Mouse (Mus musculus): ENCODE results near the gene Krtap1-4. TPM values are rescaled to one million over a fixed set of nuclear protein-coding genes. Genes with fewer than 3 reads are reported as not detected.
A peak's percentile ranks its signal among the peaks of the same experiment; 100 is the strongest.

Gene Krtap1-4
- polyA plus RNA-seq, 1 experiment from 2014 or later: not detected

DNA sequence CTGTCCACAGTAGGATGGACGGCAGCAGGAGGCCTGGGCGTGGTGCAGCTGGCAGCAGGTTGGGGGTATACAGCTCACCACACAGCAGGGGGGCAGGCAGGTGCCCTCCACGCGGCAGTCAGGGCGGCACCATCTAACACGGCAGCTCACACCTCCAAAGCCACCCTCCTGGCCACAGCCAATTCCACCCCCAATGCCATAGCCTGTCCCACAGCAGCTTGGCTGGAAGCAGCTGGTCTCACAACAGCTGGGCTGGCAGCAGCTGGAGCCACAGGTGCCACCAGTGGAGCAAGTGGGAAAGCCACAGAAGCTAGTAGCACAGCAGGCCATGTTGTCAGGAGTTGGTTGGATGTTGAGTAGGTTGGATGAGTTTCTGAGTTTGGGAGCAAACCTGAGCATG is 2.8 kb downstream of the Krtap1-4 start, which contains the start of gene Krtap1-5:
TSS of gene Krtap1-5 (minus strand) at position 381 of the 400 bp plus-strand sequence.
- Histone ChIP-seq H3K4me2 (replicated peaks; ENCODE audit: low read depth, low read length) (no peak within 1 kb of the TSS), H3K4me1 (ENCODE audit: insufficient read depth, low read depth, low read length) (no peaks in the 10 kb centered on the region), H3K4me3 (ENCODE audit: low read depth, low read length) (no peak within 1 kb of the TSS), H3K27ac (ENCODE audit: low read length) (no peak within 1 kb of the TSS), H3K9me3 (ENCODE audit: low read length) (no peaks in the 10 kb centered on the region), H3K36me3 (ENCODE audit: insufficient read depth, low read length) (no peaks in the 10 kb centered on the region), H3K27me3 (replicated peaks; ENCODE audit: insufficient read depth, low read length) (no peaks in the 10 kb centered on the region), H3K9ac (replicated peaks; ENCODE audit: low read depth) (no peak within 1 kb of the TSS)
- 85% methylated on average over 6 of the region's 6 CpGs for WGBS
- TF ChIP-seq CTCF (IDR thresholded peaks at IDR 0.05): no peak
- TF ChIP-seq EP300 (IDR thresholded peaks at IDR 0.05): no peak
- ATAC-seq: no peak
- no peak for DNase-seq (ENCODE audit: low spot score)

DNA sequence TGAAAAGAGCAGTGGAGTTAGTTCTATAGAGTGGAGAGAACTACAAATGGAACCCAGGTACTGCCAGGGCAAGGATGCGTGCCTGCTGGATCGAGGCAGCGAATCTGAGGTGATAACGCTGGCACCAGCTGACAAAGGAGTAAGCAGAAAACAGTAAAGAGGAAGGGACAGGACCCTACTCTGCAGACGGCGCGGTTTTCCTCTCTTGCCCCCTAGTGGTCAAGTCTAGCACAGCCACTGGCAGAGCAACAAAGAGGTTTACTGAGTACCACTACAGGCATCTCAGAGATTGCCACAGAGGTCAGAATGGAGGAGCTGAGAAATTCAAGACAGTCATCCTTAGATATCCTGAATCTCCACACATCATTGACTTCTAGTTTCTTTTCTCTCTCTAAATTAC is 9.3 kb downstream of the Krtap1-4 start:
- H3K9me3 ChIP-seq (ENCODE audit: low read length): no peaks in the 10 kb centered on the region
- 0% methylated on average over 7 of the region's 7 CpGs for WGBS
- no peak overlapping the region for H3K27ac ChIP-seq (ENCODE audit: low read length)
- ATAC-seq: peak; percentile 77
- H3K4me3 ChIP-seq (ENCODE audit: low read depth, low read length): no peak overlapping the region
- DNase-seq (ENCODE audit: low spot score): peak; percentile 83
- H3K4me2 ChIP-seq (replicated peaks; ENCODE audit: low read depth, low read length): peak overlapping the region; percentile 32; the same call in 1 of the 2 replicates
- H3K27me3 ChIP-seq (replicated peaks; ENCODE audit: insufficient read depth, low read length): no peaks in the 10 kb centered on the region
- H3K36me3 ChIP-seq (ENCODE audit: insufficient read depth, low read length): no peaks in the 10 kb centered on the region
- no peaks in the 10 kb centered on the region for H3K4me1 ChIP-seq (ENCODE audit: insufficient read depth, low read depth, low read length)
- H3K9ac ChIP-seq (replicated peaks; ENCODE audit: low read depth): no peak overlapping the region
- no peak for TF ChIP-seq EP300 (IDR thresholded peaks at IDR 0.05)
- TF ChIP-seq CTCF (IDR thresholded peaks at IDR 0.05): peak; percentile 92

DNA sequence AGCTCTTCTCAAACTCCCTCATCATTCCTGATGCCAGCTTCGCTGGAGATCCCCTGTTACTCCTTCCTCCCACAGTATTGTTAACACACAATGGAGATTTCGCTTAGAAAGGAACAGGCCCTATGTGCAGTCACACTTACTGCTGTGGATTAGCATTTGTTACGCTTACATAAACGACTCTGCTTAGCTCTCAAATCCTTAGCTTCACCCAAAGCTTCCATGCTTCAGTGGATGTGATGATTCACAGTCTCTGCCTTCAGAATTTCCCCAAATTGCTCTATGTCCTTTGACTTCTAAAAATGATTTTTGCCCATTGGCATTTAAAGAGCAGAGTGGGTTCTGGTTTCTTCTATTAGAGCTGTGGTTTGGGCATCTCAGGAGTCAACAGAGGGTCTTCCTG is 10.3 kb downstream of the Krtap1-4 start:
- ATAC-seq: no peak
- H3K27me3 ChIP-seq (replicated peaks; ENCODE audit: insufficient read depth, low read length): no peaks in the 10 kb centered on the region
- no peaks in the 10 kb centered on the region for H3K9me3 ChIP-seq (ENCODE audit: low read length)
- H3K4me2 ChIP-seq (replicated peaks; ENCODE audit: low read depth, low read length): no peak overlapping the region
- no peaks in the 10 kb centered on the region for H3K4me1 ChIP-seq (ENCODE audit: insufficient read depth, low read depth, low read length)
- no peak overlapping the region for H3K4me3 ChIP-seq (ENCODE audit: low read depth, low read length)
- no peaks in the 10 kb centered on the region for H3K36me3 ChIP-seq (ENCODE audit: insufficient read depth, low read length)
- TF ChIP-seq CTCF (IDR thresholded peaks at IDR 0.05) (no peak), EP300 (IDR thresholded peaks at IDR 0.05) (no peak)
- no peak overlapping the region for H3K9ac ChIP-seq (replicated peaks; ENCODE audit: low read depth)
- no peak for DNase-seq (ENCODE audit: low spot score)
- H3K27ac ChIP-seq (ENCODE audit: low read length): no peak overlapping the region
- WGBS: 60% methylated on average over 4 of the region's 4 CpGs

DNA sequence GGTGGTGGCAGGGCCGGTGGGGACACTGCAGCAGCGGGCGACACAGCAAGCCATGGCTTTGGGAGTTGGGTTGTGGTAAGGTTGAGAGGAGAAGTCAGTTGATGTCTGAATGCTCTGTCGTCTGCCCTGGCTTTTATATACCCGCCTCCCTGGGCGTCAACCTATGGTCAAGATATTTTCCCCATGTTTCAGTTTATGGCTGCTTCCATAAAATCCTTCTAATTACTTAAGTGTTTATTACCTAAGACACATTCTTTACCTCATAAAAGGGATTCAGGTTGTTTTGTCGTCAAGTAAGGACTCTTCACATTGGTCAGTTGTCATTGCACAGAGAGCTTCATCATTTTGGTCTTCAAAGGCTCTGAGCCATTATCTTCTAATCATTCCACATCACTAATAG is 16.9 kb downstream of the Krtap1-4 start, which contains the start of gene Krtap3-1:
TSS of gene Krtap3-1 (minus strand) at position 101 of the 400 bp plus-strand sequence.
- Histone ChIP-seq H3K27me3 (replicated peaks; ENCODE audit: insufficient read depth, low read length) (no peaks in the 10 kb centered on the region), H3K9me3 (ENCODE audit: low read length) (no peaks in the 10 kb centered on the region), H3K4me1 (ENCODE audit: insufficient read depth, low read depth, low read length) (no peaks in the 10 kb centered on the region), H3K27ac (ENCODE audit: low read length) (no peak within 1 kb of the TSS), H3K4me3 (ENCODE audit: low read depth, low read length) (no peak within 1 kb of the TSS), H3K36me3 (ENCODE audit: insufficient read depth, low read length) (no peaks in the 10 kb centered on the region), H3K4me2 (replicated peaks; ENCODE audit: low read depth, low read length) (no peak within 1 kb of the TSS), H3K9ac (replicated peaks; ENCODE audit: low read depth) (no peak within 1 kb of the TSS)
- TF ChIP-seq CTCF (IDR thresholded peaks at IDR 0.05): no peak
- no peak for TF ChIP-seq EP300 (IDR thresholded peaks at IDR 0.05)
- no peak for ATAC-seq
- no peak for DNase-seq (ENCODE audit: low spot score)
- 94% methylated on average over 7 of the region's 7 CpGs for WGBS

DNA sequence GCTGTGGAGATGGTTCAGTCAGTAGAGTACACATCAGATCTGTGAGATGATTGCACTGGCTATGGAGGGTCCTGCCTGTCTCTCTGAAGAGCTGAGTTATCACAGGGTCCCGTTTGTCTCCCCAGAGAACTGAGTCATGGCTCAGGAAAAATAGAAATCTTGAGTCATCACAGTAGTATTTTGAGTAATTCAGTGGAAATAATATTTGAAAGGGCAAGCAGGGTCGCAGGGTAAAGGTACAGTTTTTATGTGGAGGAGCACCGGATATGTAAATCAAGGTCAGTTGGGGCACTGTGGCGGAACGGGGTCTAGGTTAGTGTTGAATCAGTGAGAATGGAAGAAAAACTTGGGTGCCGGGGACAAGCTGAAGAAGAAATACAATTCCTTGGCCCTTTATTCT is 20.9 kb downstream of the Krtap1-4 start:
- Histone ChIP-seq H3K27me3 (replicated peaks; ENCODE audit: insufficient read depth, low read length) (no peaks in the 10 kb centered on the region), H3K9me3 (ENCODE audit: low read length) (no peaks in the 10 kb centered on the region), H3K9ac (replicated peaks; ENCODE audit: low read depth) (no peak overlapping the region), H3K4me1 (ENCODE audit: insufficient read depth, low read depth, low read length) (no peaks in the 10 kb centered on the region), H3K4me2 (replicated peaks; ENCODE audit: low read depth, low read length) (no peak overlapping the region), H3K4me3 (ENCODE audit: low read depth, low read length) (no peak overlapping the region), H3K27ac (ENCODE audit: low read length) (no peak overlapping the region), H3K36me3 (ENCODE audit: insufficient read depth, low read length) (no peaks in the 10 kb centered on the region)
- DNase-seq (ENCODE audit: low spot score) (no peak), ATAC-seq (no peak)
- TF ChIP-seq CTCF (IDR thresholded peaks at IDR 0.05): no peak
- no peak for TF ChIP-seq EP300 (IDR thresholded peaks at IDR 0.05)
- WGBS: 77% methylated on average over 6 of the region's 6 CpGs

DNA sequence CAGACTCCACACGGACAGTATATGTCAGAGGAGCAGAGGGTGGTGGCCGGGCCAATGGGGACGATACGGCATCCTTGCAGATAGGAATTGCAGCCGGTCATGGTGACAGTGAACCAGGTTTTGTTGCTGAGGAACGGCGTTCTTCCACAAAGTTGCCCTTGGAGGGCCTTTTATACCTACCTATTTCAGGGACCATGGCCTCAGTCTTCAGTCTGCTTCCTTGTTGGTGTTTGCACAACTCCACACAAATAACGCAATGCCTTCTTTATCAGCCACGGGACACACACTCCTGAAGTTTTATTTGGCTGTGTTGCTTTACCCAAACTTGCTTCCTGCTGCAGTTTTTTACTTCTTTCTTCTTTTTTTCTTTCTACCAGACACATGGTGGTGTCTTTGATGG is 24.1 kb downstream of the Krtap1-4 start, which contains the start of gene Gm11939:
TSS of gene Gm11939 (minus strand) at position 101 of the 400 bp plus-strand sequence.
- 82% methylated on average over 9 of the region's 9 CpGs for WGBS
- TF ChIP-seq CTCF (IDR thresholded peaks at IDR 0.05) (no peak), EP300 (IDR thresholded peaks at IDR 0.05) (no peak)
- no peak within 1 kb of the TSS for H3K4me2 ChIP-seq (replicated peaks; ENCODE audit: low read depth, low read length)
- no peak within 1 kb of the TSS for H3K9ac ChIP-seq (replicated peaks; ENCODE audit: low read depth)
- H3K4me3 ChIP-seq (ENCODE audit: low read depth, low read length): no peak within 1 kb of the TSS
- H3K27ac ChIP-seq (ENCODE audit: low read length): no peak within 1 kb of the TSS
- H3K4me1 ChIP-seq (ENCODE audit: insufficient read depth, low read depth, low read length): no peaks in the 10 kb centered on the region
- no peaks in the 10 kb centered on the region for H3K9me3 ChIP-seq (ENCODE audit: low read length)
- no peaks in the 10 kb centered on the region for H3K27me3 ChIP-seq (replicated peaks; ENCODE audit: insufficient read depth, low read length)
- DNase-seq (ENCODE audit: low spot score) (no peak), ATAC-seq (no peak)
- H3K36me3 ChIP-seq (ENCODE audit: insufficient read depth, low read length): no peaks in the 10 kb centered on the region

Data from lung, postnatal 0 days (tissue).